Mouse (Mus musculus): ENCODE data around the gene Gm5767.
"Not testable (repeated sequence)": the region's sequence is repeated elsewhere in the genome, so short reads cannot be mapped to it uniquely, and the experiment has no call there.

The Gm5767 gene

GRCm38 (mm10) chr16:8711998-8712397, 31.4 kb downstream of the Gm5767 start:
- DNase-seq (ENCODE audit: low read depth, low spot score) = no peak

GRCm38 (mm10) chr16:8714851-8715250, 34.3 kb downstream of the Gm5767 start:
- no peak for DNase-seq (ENCODE audit: low read depth, low spot score)

GRCm38 (mm10) chr16:8715513-8716080, 35.0 kb downstream of the Gm5767 start:
- DNase-seq (ENCODE audit: low read depth, low spot score) = no peak

GRCm38 (mm10) chr16:8716300-8716699, 35.7 kb downstream of the Gm5767 start:
- no peak for DNase-seq (ENCODE audit: low read depth, low spot score)

- no peak for DNase-seq (ENCODE audit: low read depth, low spot score)
Observed at GRCm38 (mm10) chr16:8717744-8718143, 37.2 kb downstream of the Gm5767 start.

- no peak for DNase-seq (ENCODE audit: low read depth, low spot score)
Observed at GRCm38 (mm10) chr16:8720447-8720846, 39.9 kb downstream of the Gm5767 start.

- DNase-seq (ENCODE audit: low read depth, low spot score) = no peak
Observed at GRCm38 (mm10) chr16:8724031-8724430, 43.5 kb downstream of the Gm5767 start.

- DNase-seq (ENCODE audit: low read depth, low spot score) = no peak
Observed at GRCm38 (mm10) chr16:8725807-8726206, 45.2 kb downstream of the Gm5767 start.

- DNase-seq (ENCODE audit: low read depth, low spot score) = no peak
Observed at GRCm38 (mm10) chr16:8728111-8728748, 47.7 kb downstream of the Gm5767 start.

- no peak for DNase-seq (ENCODE audit: low read depth, low spot score)
Observed at GRCm38 (mm10) chr16:8731630-8732029, 51.1 kb downstream of the Gm5767 start.

GRCm38 (mm10) chr16:8732450-8732849, 51.9 kb downstream of the Gm5767 start:
- not testable (repeated sequence) for DNase-seq (ENCODE audit: low read depth, low spot score)
